Mouse (Mus musculus) olfactory bulb, adult 2 months (tissue): ENCODE results near the gene Hypk. TPM values are rescaled to one million over a fixed set of nuclear protein-coding genes. Genes with fewer than 3 reads are reported as not detected.

Source experiments
- H3K27ac ChIP-seq: fragments of 200-500 bp; 2 replicates; pipeline ENCODE4 v1.5.1; 2012; ENCODE audit warnings: low read depth, low read length; ENCODE audit not compliant: insufficient read depth
- H3K4me1 ChIP-seq: fragments of 200-500 bp; 2 replicates; pipeline ENCODE4 v1.6.1; 2012; ENCODE audit warnings: low read length; ENCODE audit not compliant: control insufficient read depth, insufficient read depth
- H3K4me3 ChIP-seq: fragments of 200-500 bp; 2 replicates; pipeline ENCODE4 v1.5.1; 2012; ENCODE audit warnings: mild to moderate bottlenecking, low read depth, low read length, moderate library complexity; ENCODE audit not compliant: insufficient read depth
- CTCF ChIP-seq: fragments of 200-500 bp; IDR thresholded peaks from 2 replicates; pipeline ENCODE4 v1.5.1; 2012; ENCODE audit warnings: low read depth, mild to moderate bottlenecking, low read length, moderate library complexity; ENCODE audit not compliant: insufficient read depth
- POLR2A ChIP-seq: fragments of 200-500 bp; IDR thresholded peaks from 2 replicates; pipeline ENCODE4 v1.6.1; 2012; ENCODE audit warnings: mild to moderate bottlenecking, low read depth, low read length, moderate library complexity; ENCODE audit not compliant: insufficient read depth
- WGBS: fragments of 180-500 bp; shearing (Covaris S2); methylation state at CpG from one replicate; pipeline ENCODE4 v1.1.7; 2018; 5-methylcytosine and 5-hydroxymethylcytosine counted together
- polyA plus RNA-seq: library from polyadenylated mRNA; stranded (reverse); fragments of >200 nt; gene quantifications from 2 replicates; pipeline ENCODE4 v1.2.4, GENCODE M21; 2012; ENCODE audit warnings: low replicate concordance; ENCODE audit not compliant: missing spikeins, insufficient read depth, insufficient read length

Gene Hypk
- polyA plus RNA-seq: 611 TPM in 1 of 2 replicates, not detected in the other

- Histone ChIP-seq H3K4me3 (no peak within 1 kb of the TSS), H3K4me1 (peaks cover 10% of the 10 kb centered on the region), H3K27ac (no peak within 1 kb of the TSS)
- 64% methylated on average over 4 of the region's 4 CpGs for WGBS
- TF ChIP-seq POLR2A (no peak), CTCF (no peak)
Observed at GRCm38 (mm10) chr2:121452990-121453389, at the start of gene Hypk. Gene Hypk (plus strand): TSS chr2:121453290.

GRCm38 (mm10) chr2:121403296-121403695 is 49.8 kb upstream of the Hypk start:
- Histone ChIP-seq H3K27ac (no peak overlapping the region), H3K4me3 (no peak overlapping the region), H3K4me1 (no peaks in the 10 kb centered on the region)
- no peak for TF ChIP-seq POLR2A
- no peak for TF ChIP-seq CTCF

GRCm38 (mm10) chr2:121408160-121408559 is 44.9 kb upstream of the Hypk start:
- H3K4me3 ChIP-seq: no peak overlapping the region
- WGBS: 37% methylated on average over 4 of the region's 4 CpGs
- TF ChIP-seq CTCF (no peak), POLR2A (no peak)
- H3K27ac ChIP-seq: no peak overlapping the region
- H3K4me1 ChIP-seq: no peaks in the 10 kb centered on the region

GRCm38 (mm10) chr2:121412843-121413386 is 40.2 kb upstream of the Hypk start:
- TF ChIP-seq POLR2A: no peak
- TF ChIP-seq CTCF: no peak
- 0 out of 2 replicates have a peak, but pooled peaks cover 2% of the 10 kb centered on the region for H3K4me1 ChIP-seq
- WGBS: 4% methylated on average over 4 of the region's 4 CpGs
- H3K27ac ChIP-seq: peak overlapping the region; percentile 76
- peak overlapping the region; percentile 99 for H3K4me3 ChIP-seq

- peak; percentile 96 for TF ChIP-seq POLR2A
- TF ChIP-seq CTCF: no peak
- Histone ChIP-seq H3K27ac (peak within 1 kb of the TSS; percentile 93), H3K4me3 (peak within 1 kb of the TSS; percentile 99), H3K4me1 (0 out of 2 replicates have a peak, but pooled peaks cover 2% of the 10 kb centered on the region)
- under 1% methylated on average over 68 of the region's 68 CpGs for WGBS
Observed at GRCm38 (mm10) chr2:121413387-121414042, 39.6 kb upstream of the Hypk start, which contains the start of the genes Pdia3 and Catsper2. Gene Pdia3 (plus strand): TSS chr2:121413775. Gene Catsper2 (minus strand): TSS chr2:121413792.

- peak overlapping the region; percentile 99 for H3K4me3 ChIP-seq
- 0 out of 2 replicates have a peak, but pooled peaks cover 2% of the 10 kb centered on the region for H3K4me1 ChIP-seq
- TF ChIP-seq CTCF (no peak), POLR2A (no peak; the same call in 1 of the 2 replicates)
- under 1% methylated on average over 32 of the region's 32 CpGs for WGBS
- H3K27ac ChIP-seq: peak overlapping the region; percentile 93
Observed at GRCm38 (mm10) chr2:121414139-121414685, 38.9 kb upstream of the Hypk start.

- H3K4me3 ChIP-seq: no peak overlapping the region
- TF ChIP-seq POLR2A (no peak), CTCF (no peak)
- WGBS: 18% methylated on average over 3 of the region's 3 CpGs
- H3K4me1 ChIP-seq: 0 out of 2 replicates have a peak, but pooled peaks cover 2% of the 10 kb centered on the region
- no peak overlapping the region for H3K27ac ChIP-seq
Observed at GRCm38 (mm10) chr2:121415103-121415502, 38.0 kb upstream of the Hypk start.

- WGBS: 34% methylated on average over 3 of the region's 3 CpGs
- no peak for TF ChIP-seq POLR2A
- no peak for TF ChIP-seq CTCF
- Histone ChIP-seq H3K4me1 (0 out of 2 replicates have a peak, but pooled peaks cover 2% of the 10 kb centered on the region), H3K27ac (no peak overlapping the region), H3K4me3 (no peak overlapping the region)
Observed at GRCm38 (mm10) chr2:121415591-121415990, 37.5 kb upstream of the Hypk start.

GRCm38 (mm10) chr2:121416356-121416755 is 36.7 kb upstream of the Hypk start:
- TF ChIP-seq POLR2A (no peak), CTCF (no peak)
- 90% methylated on average over 6 of the region's 6 CpGs for WGBS
- Histone ChIP-seq H3K4me3 (no peak overlapping the region), H3K27ac (no peak overlapping the region), H3K4me1 (0 out of 2 replicates have a peak, but pooled peaks cover 2% of the 10 kb centered on the region)

- 71% methylated on average over 3 of the region's 3 CpGs for WGBS
- H3K4me1 ChIP-seq: 0 out of 2 replicates have a peak, but pooled peaks cover 2% of the 10 kb centered on the region
- TF ChIP-seq POLR2A (no peak), CTCF (no peak)
- no peak overlapping the region for H3K4me3 ChIP-seq
- H3K27ac ChIP-seq: no peak overlapping the region
Observed at GRCm38 (mm10) chr2:121418476-121418875, 34.6 kb upstream of the Hypk start.
